Mouse (Mus musculus): ENCODE measurements around the gene Stoml2.

Gene Stoml2

DNA sequence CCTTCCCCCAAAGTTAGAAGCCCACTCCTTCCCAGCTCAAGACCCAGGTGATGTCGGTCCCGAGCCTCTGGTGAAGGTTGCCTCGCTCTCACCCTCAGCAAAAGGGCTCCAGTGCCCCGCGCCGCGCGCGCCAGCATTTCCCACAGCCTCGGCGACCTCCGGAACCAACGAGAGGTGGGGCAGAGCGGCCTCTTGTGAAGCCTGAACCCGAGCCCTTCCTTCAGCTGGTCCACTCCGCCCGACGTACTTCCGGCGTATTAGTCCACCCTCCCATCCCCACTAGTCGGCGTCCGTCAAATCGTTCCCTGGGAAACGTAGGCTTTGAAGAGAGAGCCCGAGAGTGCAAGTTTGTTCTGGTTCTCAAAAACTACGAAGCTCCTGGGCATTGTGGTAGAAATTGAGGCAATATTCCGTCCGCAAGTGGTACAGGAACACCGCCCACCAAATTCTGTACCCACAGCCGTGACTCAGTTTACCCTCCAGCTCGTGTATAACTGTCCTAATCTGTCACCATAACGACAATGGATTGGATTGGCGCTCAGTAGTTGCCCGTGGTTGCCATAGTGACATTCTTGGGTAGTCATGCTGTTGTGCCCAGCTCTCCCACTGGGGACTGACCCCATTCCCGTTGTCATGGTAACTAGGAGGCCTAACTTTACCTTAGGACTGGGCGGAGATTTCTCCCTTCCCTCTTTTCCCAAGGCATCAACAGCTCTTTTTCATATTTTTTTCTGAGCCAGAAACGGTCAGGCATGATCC is at the start of gene Stoml2:
TSS of gene Stoml2 (minus strand) at position 474 of the 759 bp plus-strand sequence.
- peak; percentile 98 for DNase-seq (ENCODE audit: low read depth, low spot score)

DNA sequence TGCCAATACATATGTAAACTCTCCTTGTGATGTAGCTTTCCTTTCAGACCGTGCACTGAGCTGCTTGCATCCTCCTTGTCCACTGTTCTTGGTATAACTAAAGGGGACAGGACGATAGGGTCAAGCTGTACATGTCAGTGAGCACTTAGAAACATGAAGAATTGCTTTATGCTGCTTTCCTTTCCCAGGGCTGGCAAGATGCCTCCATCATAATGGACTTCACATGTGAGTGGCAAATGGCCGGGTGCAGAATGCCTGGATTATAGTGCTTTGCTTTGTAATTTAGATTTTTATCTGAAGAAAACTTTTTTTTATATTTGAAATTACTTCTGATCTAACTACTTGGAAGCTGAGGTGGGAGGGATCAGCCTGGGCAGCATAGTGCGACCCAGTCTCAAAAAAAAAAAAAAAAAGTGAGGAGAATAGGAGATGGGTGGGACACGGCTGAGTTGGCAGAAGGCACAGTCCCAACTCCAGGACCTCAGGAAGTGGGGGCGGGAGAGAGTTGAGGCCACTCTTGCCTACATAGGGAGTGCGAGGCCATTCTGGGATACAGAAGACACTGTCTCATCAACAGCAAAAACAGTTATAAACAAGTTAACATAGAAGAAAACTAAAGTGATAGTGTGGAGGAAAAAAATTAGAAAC is 46.7 kb upstream of the Stoml2 start:
- no peak for DNase-seq (ENCODE audit: low read depth, low spot score)

DNA sequence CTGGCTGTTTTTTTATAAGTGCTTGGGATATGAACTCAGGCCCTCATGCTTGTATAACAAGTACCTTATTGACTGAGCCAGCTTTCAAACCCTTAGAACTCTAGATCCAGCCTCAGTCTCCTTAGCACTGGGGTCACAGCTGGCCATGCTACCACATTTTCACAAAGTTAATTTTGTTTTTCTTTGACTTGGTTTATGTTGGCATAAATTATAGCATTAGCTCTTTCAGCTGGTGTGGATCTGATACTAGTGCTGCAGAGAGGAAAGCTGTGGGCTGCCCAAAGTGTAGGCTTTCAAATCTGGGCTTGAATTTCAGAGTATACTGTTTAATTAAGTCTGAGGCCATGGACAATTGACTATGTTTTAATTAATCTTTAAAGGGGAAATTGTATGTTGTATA is 43.4 kb upstream of the Stoml2 start:
- no peak for DNase-seq (ENCODE audit: low read depth, low spot score)

GRCm38 (mm10) chr4:43065471-43065870 is 34.0 kb upstream of the Stoml2 start:
- no peak for DNase-seq (ENCODE audit: low read depth, low spot score)

DNA sequence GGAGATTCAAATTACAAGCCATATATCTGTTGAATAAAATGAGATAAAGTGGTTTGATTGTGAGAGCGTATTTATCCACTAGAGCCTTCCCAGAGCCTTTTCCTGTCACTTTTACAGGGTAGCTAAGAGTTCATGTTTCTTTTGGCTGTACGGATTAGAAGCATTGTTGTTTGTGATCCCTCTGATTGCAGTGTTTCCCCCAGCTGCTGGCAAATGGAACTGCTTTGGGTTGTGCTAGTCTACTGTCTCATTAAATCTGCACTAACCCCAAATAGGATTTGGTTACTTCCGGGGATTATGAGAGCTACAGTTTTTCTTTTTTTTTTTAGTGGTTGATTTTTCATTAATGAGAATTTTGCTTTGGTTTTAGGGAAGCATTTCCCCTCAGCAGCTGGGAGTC is 28.8 kb upstream of the Stoml2 start:
- DNase-seq (ENCODE audit: low read depth, low spot score), result no peak

DNA sequence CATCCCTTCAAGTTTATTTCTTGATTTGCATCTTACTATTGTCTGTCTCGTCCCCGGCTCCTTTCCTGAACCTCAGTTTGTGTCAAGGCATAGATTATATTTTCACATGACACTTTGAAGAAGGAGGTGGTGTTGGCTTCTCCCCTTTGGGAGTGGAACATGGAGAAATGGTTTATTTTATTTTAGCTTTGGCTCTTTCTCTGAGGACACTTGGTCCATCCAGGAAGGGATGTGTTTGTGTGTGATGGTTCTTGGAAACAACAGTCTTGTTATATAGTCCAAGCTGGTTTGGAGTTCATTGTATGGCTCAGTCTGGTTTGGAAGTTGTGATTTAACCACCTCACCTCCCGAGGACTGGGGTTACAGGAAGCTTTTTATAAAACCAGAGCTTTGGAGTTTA is 28.2 kb upstream of the Stoml2 start:
- DNase-seq (ENCODE audit: low read depth, low spot score), result no peak

- DNase-seq (ENCODE audit: low read depth, low spot score), result peak; percentile 97
These were observed 27.5 kb upstream of the Stoml2 start, which contains the start of gene Unc13b for GRCm38 (mm10) chr4:43058753-43059654. TSS of gene Unc13b (plus strand) at chr4:43058953.

GRCm38 (mm10) chr4:43058392-43058752 is 26.9 kb upstream of the Stoml2 start:
- DNase-seq (ENCODE audit: low read depth, low spot score), result no peak

DNA sequence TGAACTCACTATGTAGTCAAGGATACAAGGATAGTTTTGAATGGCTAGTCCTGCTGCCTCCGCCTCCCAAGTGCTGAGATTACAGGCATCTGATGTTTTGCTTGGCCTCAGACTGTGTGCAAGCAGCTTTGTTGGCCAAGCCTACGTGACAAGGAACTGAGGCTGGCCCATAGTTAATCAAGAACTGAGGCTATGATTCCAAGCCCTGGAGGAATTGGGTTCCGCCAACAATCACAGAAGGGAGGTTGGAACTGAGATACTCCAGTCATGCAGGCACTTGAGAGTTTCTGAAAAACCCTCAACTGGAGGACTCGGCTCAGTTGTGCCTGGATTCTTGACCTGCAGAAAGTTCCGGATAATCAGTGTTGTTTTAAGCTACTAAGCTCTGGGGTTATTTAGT is 26.1 kb upstream of the Stoml2 start:
- no peak for DNase-seq (ENCODE audit: low read depth, low spot score)

DNA sequence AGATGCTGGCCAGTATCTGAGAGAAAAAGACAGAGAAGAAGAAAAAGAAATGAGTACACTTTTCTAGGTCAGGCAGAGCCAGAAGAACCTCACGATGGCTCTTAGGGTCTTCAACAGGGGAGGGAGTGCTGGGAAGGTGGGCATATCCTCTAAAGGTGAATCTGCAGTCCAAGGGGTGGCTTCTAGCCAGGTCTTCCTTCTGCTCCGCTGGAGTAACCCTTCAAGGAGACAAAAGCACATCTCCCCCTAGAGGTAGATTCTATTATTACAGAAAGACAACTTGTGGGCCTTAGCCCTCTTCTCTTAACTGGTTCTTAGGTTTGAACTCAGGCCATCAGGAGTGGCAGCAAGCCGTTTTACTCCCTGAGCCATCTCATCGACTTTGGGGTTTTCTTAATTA is 21.1 kb upstream of the Stoml2 start:
- peak; percentile 89 for DNase-seq (ENCODE audit: low read depth, low spot score)

- DNase-seq (ENCODE audit: low read depth, low spot score), result peak; percentile 89
These were observed 15.7 kb upstream of the Stoml2 start for GRCm38 (mm10) chr4:43047231-43047630.

- no peak for DNase-seq (ENCODE audit: low read depth, low spot score)
These were observed 15.1 kb upstream of the Stoml2 start for GRCm38 (mm10) chr4:43046607-43047006.

- peak; percentile 99 for DNase-seq (ENCODE audit: low read depth, low spot score)
These were observed 14.3 kb upstream of the Stoml2 start, which contains the start of gene Fam214b for GRCm38 (mm10) chr4:43045659-43046302. TSS of gene Fam214b (minus strand) at chr4:43046220.

DNA sequence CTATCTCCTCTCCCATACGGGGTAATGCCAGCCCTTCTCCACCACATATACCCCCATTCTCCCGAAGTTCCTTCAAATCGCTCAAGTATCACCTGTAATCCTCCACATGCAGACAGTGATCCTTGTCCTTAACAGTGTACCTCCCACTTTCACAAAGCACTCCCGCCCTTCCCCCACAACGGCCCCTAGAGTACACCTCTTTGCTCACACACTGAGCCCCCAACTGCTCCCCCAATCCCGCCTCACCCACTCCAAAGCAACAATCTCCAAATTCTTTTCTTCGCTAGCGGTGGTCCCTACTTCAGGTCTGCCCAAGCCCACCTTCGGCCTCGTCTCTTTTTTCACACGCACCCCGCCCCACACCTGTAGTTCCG is 13.8 kb upstream of the Stoml2 start:
- no peak for DNase-seq (ENCODE audit: low read depth, low spot score)

- no peak for DNase-seq (ENCODE audit: low read depth, low spot score)
These were observed 13.2 kb upstream of the Stoml2 start for GRCm38 (mm10) chr4:43044673-43045072.

- peak; percentile 95 for DNase-seq (ENCODE audit: low read depth, low spot score)
These were observed 12.3 kb upstream of the Stoml2 start for GRCm38 (mm10) chr4:43043644-43044357.

- DNase-seq (ENCODE audit: low read depth, low spot score), result no peak
These were observed 9.5 kb upstream of the Stoml2 start for GRCm38 (mm10) chr4:43040881-43041547.

DNA sequence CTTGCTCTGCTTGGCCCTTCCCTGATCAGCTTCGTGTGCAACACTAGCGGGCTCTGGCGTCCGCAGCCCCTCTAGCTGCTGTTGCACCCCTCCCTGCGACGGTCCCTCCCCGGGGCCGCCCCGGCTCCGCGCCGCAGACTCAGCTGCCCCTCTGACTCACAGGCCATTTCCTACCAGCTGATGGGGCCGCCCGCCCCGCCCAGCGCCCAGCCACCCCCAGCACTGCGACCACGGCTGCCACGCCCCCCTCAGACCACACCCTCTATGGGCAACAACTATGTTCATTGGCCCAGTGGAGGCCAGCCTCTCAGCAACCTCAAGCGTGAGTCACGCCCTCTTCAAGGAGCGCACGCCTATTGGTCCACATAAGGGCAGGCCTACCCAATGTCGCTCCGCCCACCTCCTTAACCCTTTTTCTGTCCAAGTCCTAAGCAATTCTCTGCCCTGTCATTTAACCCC is 8.6 kb upstream of the Stoml2 start:
- peak; percentile 99 for DNase-seq (ENCODE audit: low read depth, low spot score)

- DNase-seq (ENCODE audit: low read depth, low spot score), result peak; percentile 18
These were observed 8.1 kb upstream of the Stoml2 start for GRCm38 (mm10) chr4:43039609-43040008.
